Mouse (Mus musculus) small intestine, adult 2 months (tissue): ENCODE measurements around the gene Aipl1.

Source experiments
- CTCF ChIP-seq: fragments of 200-500 bp; IDR thresholded peaks from 2 replicates; pipeline ENCODE4 v1.5.1; 2012; ENCODE audit warnings: low read depth, mild to moderate bottlenecking, control low read depth, inconsistent platforms, low read length, moderate library complexity, mixed read lengths; ENCODE audit not compliant: insufficient replicate concordance, insufficient read length; ENCODE audit errors: extremely low read depth
- POLR2A ChIP-seq: fragments of 200-500 bp; IDR thresholded peaks from 2 replicates; pipeline ENCODE4 v1.6.1; 2012; ENCODE audit warnings: low read depth, mild to moderate bottlenecking, control low read depth, inconsistent platforms, low read length, moderate library complexity

- TF ChIP-seq POLR2A, result no peak
- TF ChIP-seq CTCF, result peak; percentile 55; the same call in 1 of the 2 replicates
Measured at GRCm38 (mm10) chr11:72066330-72066729, 29.0 kb upstream of the Aipl1 start.
